Mouse (Mus musculus) urinary bladder, adult 2 months (tissue): ENCODE data around the gene Olfr332. TPM values are rescaled to one million over a fixed set of nuclear protein-coding genes. Genes with fewer than 3 reads are reported as not detected.
"Not testable (repeated sequence)": the region's sequence is repeated elsewhere in the genome, so short reads cannot be mapped to it uniquely, and the experiment has no call there.

Experiments
- DNase-seq: peaks from one replicate; pipeline ENCODE4 v3.0.0; 2022; ENCODE audit warnings: low spot score
- polyA plus RNA-seq: library from polyadenylated mRNA; depleted of rRNA; stranded (reverse); fragments of >200 nt; gene quantifications from 2 replicates; pipeline ENCODE4 v1.2.3, GENCODE M21; 2012; rRNA removed

The Olfr332 gene
- not detected in 2 replicates for polyA plus RNA-seq

DNA sequence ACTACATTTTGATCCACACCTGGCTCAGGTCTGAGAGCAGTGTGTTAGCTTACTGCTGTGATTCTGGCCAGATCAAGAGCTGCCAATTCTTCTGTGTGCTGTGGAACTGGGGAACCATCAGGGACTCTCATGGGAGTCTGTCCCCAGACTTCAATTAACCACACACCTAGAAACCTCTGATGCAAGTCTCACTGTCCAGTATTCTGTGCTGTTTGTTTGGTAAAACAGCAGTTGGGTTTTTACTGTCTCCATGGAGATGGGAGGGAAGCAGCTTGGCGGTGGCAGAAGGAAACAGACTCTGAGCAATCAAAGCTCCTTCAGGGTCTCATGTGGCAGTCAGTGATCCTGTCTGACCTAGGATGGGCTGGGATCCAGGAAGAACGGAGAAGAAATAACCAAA lies at the start of gene Olfr332:
Gene Olfr332 (minus strand): TSS at position 101 of the 400 bp plus-strand sequence.
- no peak for DNase-seq

DNA sequence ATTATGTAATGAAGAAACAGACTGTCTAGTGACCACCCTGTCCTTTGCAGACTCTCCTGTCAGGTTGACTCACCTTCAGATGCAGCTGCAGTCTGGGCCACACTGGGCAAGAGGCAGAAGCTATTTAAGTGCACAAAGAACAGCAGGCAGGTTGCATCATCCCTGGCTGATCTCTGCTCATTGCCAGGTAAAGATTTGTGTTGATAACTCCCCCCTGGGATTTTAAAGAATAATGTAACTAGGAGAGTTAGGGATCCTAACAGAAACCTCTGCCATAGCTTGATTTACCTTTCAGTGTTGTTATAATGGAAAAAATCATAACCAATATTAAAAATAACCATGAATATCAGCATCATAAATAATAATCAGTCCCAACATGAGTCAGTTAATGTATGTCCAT lies 42.4 kb upstream of the Olfr332 start, which contains the start of gene Olfr330:
Gene Olfr330 (minus strand): TSS at position 101 of the 400 bp plus-strand sequence.
- DNase-seq: not testable (repeated sequence)

DNA sequence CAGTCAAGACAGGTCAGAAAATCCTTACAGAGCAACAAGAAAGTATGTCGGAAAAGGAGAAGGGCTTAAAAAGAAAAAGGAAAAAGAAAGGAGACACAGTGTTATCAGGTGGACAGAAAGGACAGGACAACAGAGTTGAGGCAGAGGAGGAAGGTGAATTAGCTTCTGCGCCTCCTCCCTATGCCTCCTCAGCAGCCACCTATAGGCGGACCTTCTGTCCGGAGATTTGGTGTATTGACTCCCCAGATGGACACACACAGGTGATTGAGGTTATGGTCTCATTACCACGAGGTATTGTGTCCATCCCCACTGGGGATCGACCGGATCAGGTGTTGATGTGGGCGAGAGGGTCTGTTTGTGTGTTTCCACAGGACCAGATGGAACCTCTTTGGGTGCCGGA lies 27.4 kb upstream of the Olfr332 start:
- DNase-seq: peak; percentile 34

DNA sequence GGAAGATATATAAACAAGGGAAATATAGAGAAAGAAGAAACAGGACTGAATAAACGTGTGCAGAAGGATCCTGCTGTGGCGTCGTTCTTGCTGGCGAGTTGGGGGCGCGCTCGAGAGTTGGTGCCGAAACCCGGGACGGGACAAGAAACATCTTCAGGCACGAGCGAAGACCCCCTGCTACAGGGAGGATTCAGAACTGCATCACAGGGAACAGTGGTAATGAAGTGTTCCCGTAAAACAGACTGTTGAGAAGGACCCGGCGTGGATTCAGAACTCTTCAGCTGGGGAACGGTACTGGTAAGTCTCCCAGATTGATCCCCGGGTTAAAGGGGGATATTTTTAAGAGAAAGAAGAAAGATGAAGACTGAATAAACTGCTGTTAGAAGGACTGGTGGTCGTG lies 26.6 kb upstream of the Olfr332 start:
- DNase-seq: peak; percentile 87

DNA sequence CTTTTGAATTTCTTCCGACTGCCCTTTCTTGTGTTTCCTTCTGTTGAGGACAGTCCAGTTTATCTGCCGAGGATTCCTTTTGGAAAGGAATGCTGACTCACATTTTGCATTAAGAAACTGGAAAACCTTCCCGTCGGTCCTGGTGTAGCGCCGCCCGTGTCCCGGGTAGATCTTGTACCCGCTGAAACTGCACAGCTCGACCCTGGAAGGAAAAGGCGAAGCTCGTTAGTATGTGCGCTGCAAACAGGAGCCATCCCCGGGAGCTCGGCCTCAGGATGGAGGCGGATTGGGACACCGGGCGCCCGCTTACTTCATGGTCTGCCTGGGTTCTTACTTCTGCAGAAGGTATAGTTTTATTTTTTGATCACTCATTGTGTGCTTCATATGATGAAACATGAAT lies 16.7 kb upstream of the Olfr332 start:
- DNase-seq: not testable (repeated sequence)

DNA sequence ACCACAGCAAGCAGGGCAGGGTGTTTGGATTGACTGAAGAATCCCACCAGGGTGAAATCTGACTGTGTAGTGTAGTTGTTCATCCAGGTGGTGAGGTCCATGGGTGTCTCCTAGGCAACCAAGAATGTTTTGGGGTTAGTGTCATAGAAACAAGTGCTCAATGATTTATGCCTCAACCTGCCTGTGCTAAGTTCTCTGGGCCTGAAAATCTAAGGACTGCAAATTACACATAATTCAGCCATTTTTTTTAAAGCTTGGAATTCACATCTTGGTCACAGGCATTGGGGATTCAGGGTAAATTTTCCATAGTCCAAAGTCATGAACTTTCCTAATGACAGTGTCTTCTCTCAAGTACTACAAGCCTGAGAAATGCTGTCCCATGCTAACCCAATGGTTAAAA lies 10.1 kb upstream of the Olfr332 start, which contains the start of gene Olfr331:
Gene Olfr331 (minus strand): TSS at position 101 of the 400 bp plus-strand sequence.
- not testable (repeated sequence) for DNase-seq

DNA sequence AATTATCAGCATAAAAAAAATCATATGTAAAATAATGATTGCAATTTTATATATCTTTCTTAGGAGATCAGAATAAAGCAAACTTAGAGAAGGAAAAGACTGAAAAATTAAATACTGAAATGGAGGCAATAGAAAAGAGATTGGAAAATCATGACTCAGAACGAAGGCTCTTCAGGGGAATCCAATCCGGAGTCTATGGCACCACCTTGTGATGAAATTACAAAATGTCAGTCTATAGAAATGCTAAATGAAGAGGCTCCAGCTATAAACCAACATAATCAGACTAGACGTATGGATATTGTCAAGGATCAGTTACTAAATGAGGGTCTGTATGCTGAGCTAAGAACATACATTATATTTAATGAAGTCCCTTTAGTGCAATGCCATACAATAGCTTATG lies 6.9 kb upstream of the Olfr332 start:
- DNase-seq: no peak

DNA sequence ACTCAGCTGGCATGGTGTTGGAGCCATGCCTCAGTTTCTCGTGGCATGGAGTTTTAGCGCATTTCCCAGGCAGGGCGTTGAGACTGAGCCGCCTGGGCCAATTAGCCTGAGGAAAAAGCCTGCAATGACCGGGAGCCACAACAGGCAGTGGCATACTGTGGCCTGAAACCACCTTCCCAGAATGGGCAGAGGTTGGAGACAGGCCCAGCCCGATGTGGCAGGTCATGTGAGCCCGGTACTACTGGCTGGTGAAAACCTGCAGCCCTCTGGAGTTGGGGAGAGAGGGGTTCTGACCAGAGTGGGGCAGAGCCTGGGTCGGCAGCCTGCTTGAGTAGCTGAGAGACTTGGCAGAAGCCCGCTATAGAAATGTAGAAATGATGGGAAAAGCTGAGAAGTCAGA lies 6.4 kb upstream of the Olfr332 start:
- DNase-seq: no peak

DNA sequence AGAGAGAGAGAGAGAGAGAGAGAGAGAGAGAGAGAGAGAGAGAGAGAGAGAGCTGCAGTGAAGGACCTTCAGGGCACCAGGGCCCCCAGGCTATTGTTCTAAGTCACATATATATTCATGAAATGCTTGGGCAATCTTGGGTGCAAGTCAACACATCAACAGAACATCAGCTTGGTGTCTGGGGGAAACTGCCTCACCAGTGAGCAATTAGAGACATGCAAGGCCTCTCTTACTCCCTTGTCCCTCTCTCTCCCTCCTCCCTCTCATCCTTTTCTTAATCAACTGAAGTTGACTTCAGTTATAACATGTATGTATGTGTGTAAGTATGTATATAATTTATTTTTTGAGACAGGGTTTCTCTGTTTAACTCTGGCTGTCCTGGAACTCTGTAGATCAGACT lies 30.2 kb downstream of the Olfr332 start, which contains the start of gene Olfr30:
Gene Olfr30 (minus strand): TSS at position 101 of the 400 bp plus-strand sequence.
- no peak for DNase-seq

DNA sequence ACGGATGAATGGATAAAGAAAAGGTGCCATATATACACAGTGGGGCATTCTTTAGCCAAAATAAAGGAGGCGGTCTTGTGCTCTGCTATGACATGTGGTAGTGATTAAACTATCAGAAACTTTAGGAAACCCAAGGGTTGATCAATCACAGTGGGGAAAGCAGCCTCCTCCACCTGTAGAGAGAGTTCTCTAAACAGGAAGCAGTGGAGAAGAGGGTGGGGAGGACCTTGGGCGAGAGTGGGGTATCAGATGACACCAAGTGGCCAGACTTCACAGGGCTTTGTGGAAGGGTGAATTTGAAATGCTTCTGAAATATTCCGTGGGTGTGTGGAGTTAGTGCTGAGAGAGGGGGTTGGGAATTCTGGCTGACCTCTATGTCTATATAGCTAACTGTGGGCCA lies 38.8 kb downstream of the Olfr332 start:
- no peak for DNase-seq

DNA sequence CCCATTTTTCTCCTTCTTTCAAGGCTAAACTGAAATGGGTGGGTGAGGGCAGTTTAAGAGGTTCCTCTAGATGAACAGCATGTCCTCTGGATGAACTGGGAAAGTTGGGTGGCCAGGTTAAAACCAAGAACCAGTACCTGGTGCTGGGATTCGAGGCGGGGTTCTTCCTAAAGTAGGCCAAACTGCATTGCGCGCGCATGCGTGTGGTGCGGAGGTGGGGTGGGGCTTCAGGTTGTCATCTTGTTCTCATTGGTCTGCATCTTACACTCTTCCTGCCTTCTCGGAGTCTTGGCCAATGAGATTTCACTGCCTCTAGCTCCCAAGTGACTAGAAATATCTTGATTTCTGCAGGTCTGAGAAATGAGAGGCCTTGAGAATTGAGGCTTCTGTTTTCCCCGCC lies 39.6 kb downstream of the Olfr332 start, which contains the start of gene Lypd9:
Gene Lypd9 (minus strand): TSS at position 165 of the 400 bp plus-strand sequence.
- no peak for DNase-seq

Other genes with a start within 250 kb of the Olfr332 start
- gene 4930438A08Rik, start 217.8 kb downstream of the Olfr332 start, polyA plus RNA-seq: 0.04 TPM in 1 of 2 replicates, not detected in the other
- 30.9 and 46.0 TPM in 2 replicates for gene Zfp692, start 185.5 kb downstream of the Olfr332 start, polyA plus RNA-seq
- 43.2 and 48.6 TPM in 2 replicates for gene Zfp672, start 162.2 kb downstream of the Olfr332 start, polyA plus RNA-seq
- gene Sh3bp5l, start 161.8 kb downstream of the Olfr332 start, polyA plus RNA-seq: 22.0 and 23.9 TPM in 2 replicates
- 1.8 TPM in 2 replicates for gene Lypd8, start 113.5 kb downstream of the Olfr332 start, polyA plus RNA-seq
- 0.07 TPM in 1 of 2 replicates, not detected in the other for gene 1810065E05Rik, start 71.4 kb downstream of the Olfr332 start, polyA plus RNA-seq
- not detected in 2 replicates for gene Gm12253, start 60.0 kb downstream of the Olfr332 start, polyA plus RNA-seq
- not detected in 2 replicates for gene Lypd9, start 39.6 kb downstream of the Olfr332 start, polyA plus RNA-seq
- gene Olfr30, start 30.3 kb downstream of the Olfr332 start, polyA plus RNA-seq: not detected in 2 replicates
- not detected in 2 replicates for gene Olfr331, start 10.0 kb upstream of the Olfr332 start, polyA plus RNA-seq
- gene Olfr330, start 42.3 kb upstream of the Olfr332 start, polyA plus RNA-seq: not detected in 2 replicates
- gene Olfr329-ps, start 53.9 kb upstream of the Olfr332 start, polyA plus RNA-seq: not detected in 2 replicates
- not detected in 2 replicates for gene Olfr328, start 63.1 kb upstream of the Olfr332 start, polyA plus RNA-seq
- not detected in 2 replicates for gene Olfr224, start 78.0 kb upstream of the Olfr332 start, polyA plus RNA-seq
- not detected in 2 replicates for gene Olfr325, start 85.2 kb upstream of the Olfr332 start, polyA plus RNA-seq
- gene Olfr324, start 102.6 kb upstream of the Olfr332 start, polyA plus RNA-seq: not detected in 2 replicates
- not detected in 2 replicates for gene 2210407C18Rik, start 123.5 kb upstream of the Olfr332 start, polyA plus RNA-seq
- not detected in 2 replicates for gene Olfr323, start 137.9 kb upstream of the Olfr332 start, polyA plus RNA-seq
- gene Trim58, start 147.9 kb upstream of the Olfr332 start, polyA plus RNA-seq: not detected in 2 replicates
- not detected in 2 replicates for gene Olfr322, start 166.2 kb upstream of the Olfr332 start, polyA plus RNA-seq
- gene Olfr320, start 188.5 kb upstream of the Olfr332 start, polyA plus RNA-seq: not detected in 2 replicates
- gene Olfr319, start 206.6 kb upstream of the Olfr332 start, polyA plus RNA-seq: not detected in 2 replicates
- not detected in 2 replicates for gene Olfr318, start 231.5 kb upstream of the Olfr332 start, polyA plus RNA-seq
- not detected in 2 replicates for gene Olfr317, start 246.7 kb upstream of the Olfr332 start, polyA plus RNA-seq